In genomic region chrX:73685629-73686028, GRCm38 (mm10) we compare ENCODE assay signal across 10 mouse cellular contexts. TPM values are rescaled to one million over a fixed set of nuclear protein-coding genes. Genes with fewer than 3 reads are reported as not detected.
DNase-seq lines count a peak whose midpoint lies in the region; ATAC-seq and TF ChIP-seq lines count a peak whose summit lies in the region.
"Had no signal": no experiment of that assay in that cellular context is flagged by ENCODE, and none has a peak within 500 bp of the region (broad histone marks: within the 10 kb centered on the region; RNA-seq: fewer than 3 reads in every experiment).

No protein-coding gene starts in this region.

- no peak overlapping the region for H3K9ac ChIP-seq in hindbrain, embryonic 12.5 days

- no peak overlapping the region for H3K4me3 ChIP-seq in gastrocnemius, adult 2 months
- H3K4me3 ChIP-seq in midbrain, embryonic 10.5 days, result no peak overlapping the region
- H3K4me3 ChIP-seq in hindbrain, embryonic 12.5 days, result no peak overlapping the region

- DNase-seq in gastrocnemius, adult 2 months, result peak; percentile 68
- DNase-seq in gastrocnemius, postnatal 4 days (ENCODE audit: low spot score in 2 of 2), result no peak
- DNase-seq in adrenal gland, postnatal 14 days, result peak; percentile 75
- peak; percentile 28 to 65 for DNase-seq in heart, adult 9 months (ENCODE audit: low spot score in 2 of 2)
- DNase-seq in kidney, postnatal 14 days, result peak; percentile 65
- DNase-seq in midbrain, embryonic 10.5 days (ENCODE audit: low spot score), result no peak
- DNase-seq in layer of hippocampus, postnatal 10 days (ENCODE audit: low spot score in 2 of 2), result no peak

- peaks cover 88% of the 10 kb centered on the region for H3K36me3 ChIP-seq in midbrain, embryonic 10.5 days
- peaks cover 33% of the 10 kb centered on the region for H3K36me3 ChIP-seq in hindbrain, embryonic 12.5 days

- no peak for TF ChIP-seq CTCF in gastrocnemius, adult 2 months (IDR thresholded peaks at IDR 0.05)

- H3K27me3 ChIP-seq in midbrain, embryonic 10.5 days (ENCODE audit: low read depth, poor library complexity, severe bottlenecking), result no peaks in the 10 kb centered on the region; the same call in 1 of the 2 replicates
- no peaks in the 10 kb centered on the region for H3K27me3 ChIP-seq in hindbrain, embryonic 12.5 days

- intact Hi-C loops in gastrocnemius, adult 2 months (cut with DNase I), result no loop called here

- H3K4me1 ChIP-seq in midbrain, embryonic 10.5 days, result no peaks in the 10 kb centered on the region
- no peaks in the 10 kb centered on the region for H3K4me1 ChIP-seq in hindbrain, embryonic 12.5 days

- H3K4me2 ChIP-seq in hindbrain, embryonic 12.5 days (replicated peaks), result no peak overlapping the region

- peak overlapping the region; percentile 88 for H3K27ac ChIP-seq in gastrocnemius, adult 2 months
- H3K27ac ChIP-seq in midbrain, embryonic 10.5 days (replicated peaks), result no peak overlapping the region
- H3K27ac ChIP-seq in hindbrain, embryonic 12.5 days, result no peak overlapping the region

- WGBS in midbrain, embryonic 10.5 days, result 91% methylated on average over 3 of the region's 3 CpGs
- WGBS in hindbrain, embryonic 12.5 days, result 90% methylated on average over 3 of the region's 3 CpGs

- H3K9me3 ChIP-seq in midbrain, embryonic 10.5 days (replicated peaks), result no peaks in the 10 kb centered on the region
- no peaks in the 10 kb centered on the region for H3K9me3 ChIP-seq in hindbrain, embryonic 12.5 days (replicated peaks)

- no peak for ATAC-seq in hindbrain, embryonic 12.5 days (ENCODE audit: low FRiP score)

RNA-seq across cellular contexts. Expression of gene Slc6a8, which starts 12.7 kb away (rescaled TPM):
- 100 to 1,000 TPM; 125 to 154 TPM for total RNA-seq in gastrocnemius, adult 2 months (2021)
- 10 to 100 TPM; 58.9 to 66.2 TPM for total RNA-seq in gastrocnemius, postnatal 4 days (2021)
- total RNA-seq in adrenal gland, postnatal 14 days (2021), result 38.8 and 42.2 TPM in 2 replicates
- 4.1 and 4.6 TPM in 2 replicates for polyA plus RNA-seq in midbrain, embryonic 10.5 days (2016; fragmentation: Nextera tagmentation; extraction: Ambion mirVana)
- 6.6 and 7.7 TPM in 2 replicates for polyA plus RNA-seq in hindbrain, embryonic 12.5 days (2016; fragmentation: Nextera tagmentation; extraction: Ambion mirVana)
- 10 to 100 TPM; 77.3 to 81.8 TPM for total RNA-seq in layer of hippocampus, postnatal 10 days (2021)
- total RNA-seq: monocyte, adult 5-6 weeks had no signal

RNA-seq across cellular contexts. Expression of gene Pnck, which starts 25.7 kb away (rescaled TPM):
- 10 to 100 TPM in 1 of 2 experiments, 1 to 10 TPM in 1; 8.1 to 10.6 TPM for total RNA-seq in gastrocnemius, adult 2 months (2021)
- total RNA-seq in gastrocnemius, postnatal 4 days (2021), result 10 to 100 TPM; 11.4 to 12.8 TPM
- 6.1 and 8.4 TPM in 2 replicates for total RNA-seq in adrenal gland, postnatal 14 days (2021)
- 7.0 and 12.6 TPM in 2 replicates for polyA plus RNA-seq in midbrain, embryonic 10.5 days (2016; fragmentation: Nextera tagmentation; extraction: Ambion mirVana)
- polyA plus RNA-seq in hindbrain, embryonic 12.5 days (2016; fragmentation: Nextera tagmentation; extraction: Ambion mirVana), result 31.3 and 34.8 TPM in 2 replicates
- 100 to 1,000 TPM; 126 to 138 TPM for total RNA-seq in layer of hippocampus, postnatal 10 days (2021)
- total RNA-seq: monocyte, adult 5-6 weeks had no signal

RNA-seq across cellular contexts. Expression of gene Bcap31, which starts 30.3 kb away (rescaled TPM):
- 10 to 100 TPM; 48.5 to 55.8 TPM for total RNA-seq in gastrocnemius, adult 2 months (2021)
- total RNA-seq in gastrocnemius, postnatal 4 days (2021), result 100 to 1,000 TPM in 1 of 2 experiments, 10 to 100 TPM in 1; 99.9 to 104 TPM
- 208 and 230 TPM in 2 replicates for total RNA-seq in adrenal gland, postnatal 14 days (2021)
- polyA plus RNA-seq in midbrain, embryonic 10.5 days (2016; fragmentation: Nextera tagmentation; extraction: Ambion mirVana), result 144 and 157 TPM in 2 replicates
- polyA plus RNA-seq in hindbrain, embryonic 12.5 days (2016; fragmentation: Nextera tagmentation; extraction: Ambion mirVana), result 132 and 136 TPM in 2 replicates
- 10 to 100 TPM; 69.5 to 71.1 TPM for total RNA-seq in layer of hippocampus, postnatal 10 days (2021)

RNA-seq across cellular contexts. Expression of gene Abcd1, which starts 30.8 kb away (rescaled TPM):
- total RNA-seq in gastrocnemius, adult 2 months (2021), result 10 to 100 TPM; 20.1 to 24.2 TPM
- 10 to 100 TPM; 24.1 to 26.8 TPM for total RNA-seq in gastrocnemius, postnatal 4 days (2021)
- total RNA-seq in adrenal gland, postnatal 14 days (2021), result 28.3 and 30.6 TPM in 2 replicates
- polyA plus RNA-seq in midbrain, embryonic 10.5 days (2016; fragmentation: Nextera tagmentation; extraction: Ambion mirVana), result 10.9 and 11.5 TPM in 2 replicates
- polyA plus RNA-seq in hindbrain, embryonic 12.5 days (2016; fragmentation: Nextera tagmentation; extraction: Ambion mirVana), result 12.7 and 14.0 TPM in 2 replicates
- 10 to 100 TPM; 15.8 to 16.0 TPM for total RNA-seq in layer of hippocampus, postnatal 10 days (2021)

RNA-seq across cellular contexts. Expression of gene Dusp9, which starts 46.4 kb away (rescaled TPM):
- not detected for total RNA-seq in gastrocnemius, adult 2 months (2021)
- under 1 TPM; 0.12 to 0.41 TPM for total RNA-seq in gastrocnemius, postnatal 4 days (2021)
- total RNA-seq in adrenal gland, postnatal 14 days (2021), result 0.30 and 0.74 TPM in 2 replicates
- 16.6 and 32.4 TPM in 2 replicates for polyA plus RNA-seq in midbrain, embryonic 10.5 days (2016; fragmentation: Nextera tagmentation; extraction: Ambion mirVana)
- 7.8 TPM in 2 replicates for polyA plus RNA-seq in hindbrain, embryonic 12.5 days (2016; fragmentation: Nextera tagmentation; extraction: Ambion mirVana)
- under 1 TPM; 0.80 to 0.83 TPM for total RNA-seq in layer of hippocampus, postnatal 10 days (2021)
- total RNA-seq: heart, postnatal 36 days; monocyte, adult 5-6 weeks had no signal

Comparison
In these comparisons a context has a peak if more than half of its experiments do, and no peak if none do; other contexts are left out.
1. DNase-seq: peak in gastrocnemius, adult 2 months (single experiment), adrenal gland, postnatal 14 days (single experiment), heart, adult 9 months (2 of 2) and kidney, postnatal 14 days (single experiment); none in gastrocnemius, postnatal 4 days (0 of 2), midbrain, embryonic 10.5 days (single experiment) and layer of hippocampus, postnatal 10 days (0 of 2).
2. RNA of gene Pnck, which starts 25.7 kb away (total RNA-seq): 126 to 138 TPM in layer of hippocampus, postnatal 10 days; 11.4 to 12.8 TPM in gastrocnemius, postnatal 4 days, 8.1 to 10.6 TPM in gastrocnemius, adult 2 months and 6.1 to 8.4 TPM in adrenal gland, postnatal 14 days; every median in the first group is over 4 times any median in the second.